Mouse (Mus musculus) liver, embryonic 14.5 days (tissue): Measurements from ENCODE around the gene Car10. TPM values are rescaled to one million over a fixed set of nuclear protein-coding genes. Genes with fewer than 3 reads are reported as not detected.
A peak's percentile ranks its signal among the peaks of the same experiment; 100 is the strongest.

Experiments used
- ATAC-seq: fragments of 200-750 bp; cut with Nextera tagmentation; 2 replicates; pipeline ENCODE4 v1.8.0; 2017; ENCODE audit warnings: moderate number of reproducible peaks, mild to moderate bottlenecking, moderate library complexity; ENCODE audit not compliant: insufficient read depth
- DNase-seq, 3 experiments: peaks; one replicate each; pipeline ENCODE4 v3.0.0-alpha.2; 2012 to 2013; ENCODE audit warnings: low read depth in 3 of 3, low spot score in 3 of 3
- H3K27ac ChIP-seq: fragments of 300-500 bp; sonication (generic); 2 replicates; pipeline ENCODE4 v1.5.1; 2014; ENCODE audit warnings: moderate library complexity, mild to moderate bottlenecking, control low read depth, inconsistent platforms
- H3K27me3 ChIP-seq: fragments of 300-500 bp; sonication (generic); 2 replicates; pipeline ENCODE4 v1.6.1; 2014; ENCODE audit warnings: mild to moderate bottlenecking, low read length, moderate library complexity; ENCODE audit not compliant: control insufficient read depth, insufficient read depth
- H3K36me3 ChIP-seq: fragments of 300-500 bp; sonication (generic); replicated peaks from 2 replicates; pipeline ENCODE4 v1.6.1; 2014; ENCODE audit warnings: low read depth; ENCODE audit not compliant: control insufficient read depth, insufficient read depth
- H3K4me1 ChIP-seq, 2 experiments: fragments of 200-500 bp in 1 of 2; fragments of 300-500 bp in 1 of 2; sonication (generic) in 1 of 2; replicated peaks; 2 replicates each; pipeline ENCODE4 v1.6.1; 2012 to 2014; ENCODE audit warnings: antibody characterized with exemption in 1 of 2, inconsistent platforms in 1 of 2, low read length in 1 of 2; ENCODE audit not compliant: control insufficient read depth in 2 of 2, insufficient read depth in 2 of 2
- H3K4me2 ChIP-seq: fragments of 300-500 bp; sonication (generic); 2 replicates; pipeline ENCODE4 v1.6.1; 2014; ENCODE audit warnings: low read depth, mild to moderate bottlenecking, control low read depth, moderate library complexity
- H3K4me3 ChIP-seq, 2 experiments: fragments of 200-500 bp in 1 of 2; fragments of 300-500 bp in 1 of 2; sonication (generic) in 1 of 2; 2 replicates each; pipeline ENCODE4 v1.5.1; 2012 to 2014; ENCODE audit warnings: low read depth in 2 of 2, low read length in 2 of 2, mild to moderate bottlenecking in 2 of 2, control low read depth in 1 of 2, inconsistent platforms in 1 of 2, moderate library complexity in 1 of 2; ENCODE audit not compliant: insufficient read depth in 1 of 2
- H3K9ac ChIP-seq: fragments of 300-500 bp; sonication (generic); replicated peaks from 2 replicates; pipeline ENCODE4 v1.6.1; 2014; ENCODE audit warnings: mild to moderate bottlenecking, control low read depth, moderate library complexity
- H3K9me3 ChIP-seq: fragments of 300-500 bp; sonication (generic); 2 replicates; pipeline ENCODE4 v1.6.1; 2016; ENCODE audit warnings: low read length, mixed read lengths; ENCODE audit not compliant: control insufficient read depth
- CTCF ChIP-seq: IDR thresholded peaks from 2 replicates; pipeline ENCODE4 v1.5.1; 2016; ENCODE audit warnings: antibody characterized with exemption, low read depth, control low read depth
- EP300 ChIP-seq: IDR thresholded peaks from 2 replicates; pipeline ENCODE4 v1.6.1; 2016; ENCODE audit warnings: antibody characterized with exemption, low read depth
- WGBS: fragments of 180-500 bp; shearing (Covaris S2); extraction: QIAGEN DNeasy Blood & Tissue Kit; methylation state at CpG from one replicate; pipeline ENCODE4 v1.1.7; 2014; ENCODE audit not compliant: insufficient replicate concordance; 5-methylcytosine and 5-hydroxymethylcytosine counted together
- polyA plus RNA-seq, 2 experiments: library from polyadenylated mRNA; depleted of rRNA in 1 of 2; stranded (reverse) in 1 of 2; unstranded in 1 of 2; fragments of >200 nt; fragmentation: Nextera tagmentation in 1 of 2; extraction: Ambion mirVana in 1 of 2; gene quantifications; 2 replicates each; pipeline versions ENCODE4 v1.2.1 to v1.2.3; 2012 to 2014

Gene Car10
- 0.02 TPM in 1 of 2 replicates, not detected in the other for polyA plus RNA-seq (2012; rRNA removed)
- polyA plus RNA-seq (2014; fragmentation: Nextera tagmentation; extraction: Ambion mirVana) = not detected in 2 replicates

DNA sequence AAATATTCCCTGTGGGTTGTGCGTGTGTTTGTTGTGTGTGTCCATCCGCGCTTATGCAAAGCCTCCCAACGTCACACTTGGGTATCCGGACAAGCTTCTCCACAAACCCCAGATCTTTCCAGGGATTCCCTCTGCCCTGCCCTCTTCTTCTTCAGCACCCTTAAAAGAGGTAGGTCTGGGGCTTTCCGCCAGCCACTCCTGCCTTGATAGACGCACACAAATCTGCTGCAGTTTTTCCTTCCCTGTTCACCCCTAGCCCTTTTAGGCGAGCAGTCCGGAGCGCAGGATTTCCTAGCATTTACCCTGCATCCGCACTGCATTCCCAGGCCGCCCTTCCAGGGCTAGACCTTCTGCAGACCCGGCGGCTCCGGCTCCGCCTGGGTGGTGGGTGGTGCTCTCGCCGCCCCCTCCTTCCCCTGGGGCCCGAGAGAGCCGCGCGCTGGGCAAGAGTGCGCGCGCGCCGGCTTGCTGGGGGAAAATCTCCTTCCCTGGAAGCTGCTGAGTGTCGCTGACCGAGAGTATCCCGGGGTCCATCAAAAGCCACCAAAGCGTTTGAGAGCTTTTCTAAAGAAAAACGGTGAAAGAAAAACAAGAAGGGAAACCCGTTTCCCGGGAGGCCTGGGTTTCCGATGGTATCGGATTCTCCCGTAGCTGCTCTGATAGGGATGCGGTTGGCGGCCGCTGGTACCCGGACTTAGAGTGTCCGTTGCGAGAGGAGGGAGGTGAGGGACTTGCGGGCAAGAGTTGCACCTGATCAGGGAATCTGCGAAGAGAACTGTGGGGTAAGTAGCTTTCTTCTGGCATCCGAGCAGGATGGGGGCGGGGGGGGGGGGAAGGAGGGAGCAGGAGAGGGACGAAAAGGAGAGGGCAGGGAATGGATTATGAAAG is at the start of gene Car10:
Car10 (plus strand) TSS at position 88 of the 888 bp plus-strand sequence.
- Histone ChIP-seq H3K27me3 (peaks cover 36% of the 10 kb centered on the region), H3K4me1 (no peaks in the 10 kb centered on the region), H3K27ac (no peak within 1 kb of the TSS), H3K4me3 (no peak within 1 kb of the TSS), H3K36me3 (no peaks in the 10 kb centered on the region), H3K4me2 (no peak within 1 kb of the TSS), H3K9ac (no peak within 1 kb of the TSS), H3K9me3 (no peaks in the 10 kb centered on the region)
- TF ChIP-seq EP300 (no peak), CTCF (no peak)
- DNase-seq (no peak), ATAC-seq (no peak)
- under 1% methylated on average over 46 of the region's 48 CpGs for WGBS

DNA sequence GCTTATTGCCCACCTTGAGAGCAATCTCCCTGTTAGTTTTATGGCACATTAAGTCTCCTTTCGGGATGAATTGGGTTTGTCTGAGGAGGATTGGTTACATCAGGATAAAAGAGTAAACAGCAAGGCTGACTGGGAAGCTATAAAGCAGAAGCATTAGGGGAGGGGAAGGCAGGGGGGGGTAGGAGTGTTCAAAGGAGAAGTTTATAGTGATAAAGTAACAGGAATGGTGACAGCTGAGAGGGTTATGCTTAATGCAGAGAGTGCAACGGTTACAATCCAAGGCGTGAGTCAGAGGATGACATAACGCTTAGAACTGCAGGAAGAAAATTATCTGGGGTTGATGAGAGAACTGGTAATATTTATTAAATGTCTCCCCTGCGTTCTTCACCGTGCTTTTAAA is 32.8 kb upstream of the Car10 start:
- WGBS = 41% methylated on average over 6 of the region's 6 CpGs
- no peak for TF ChIP-seq CTCF
- no peak for TF ChIP-seq EP300
- H3K9me3 ChIP-seq = no peaks in the 10 kb centered on the region
- H3K4me3 ChIP-seq = no peak overlapping the region
- no peak for DNase-seq
- H3K4me2 ChIP-seq = no peak overlapping the region
- no peak for ATAC-seq
- no peaks in the 10 kb centered on the region for H3K27me3 ChIP-seq
- no peaks in the 10 kb centered on the region for H3K4me1 ChIP-seq
- no peak overlapping the region for H3K27ac ChIP-seq
- no peak overlapping the region for H3K9ac ChIP-seq
- H3K36me3 ChIP-seq = no peaks in the 10 kb centered on the region

DNA sequence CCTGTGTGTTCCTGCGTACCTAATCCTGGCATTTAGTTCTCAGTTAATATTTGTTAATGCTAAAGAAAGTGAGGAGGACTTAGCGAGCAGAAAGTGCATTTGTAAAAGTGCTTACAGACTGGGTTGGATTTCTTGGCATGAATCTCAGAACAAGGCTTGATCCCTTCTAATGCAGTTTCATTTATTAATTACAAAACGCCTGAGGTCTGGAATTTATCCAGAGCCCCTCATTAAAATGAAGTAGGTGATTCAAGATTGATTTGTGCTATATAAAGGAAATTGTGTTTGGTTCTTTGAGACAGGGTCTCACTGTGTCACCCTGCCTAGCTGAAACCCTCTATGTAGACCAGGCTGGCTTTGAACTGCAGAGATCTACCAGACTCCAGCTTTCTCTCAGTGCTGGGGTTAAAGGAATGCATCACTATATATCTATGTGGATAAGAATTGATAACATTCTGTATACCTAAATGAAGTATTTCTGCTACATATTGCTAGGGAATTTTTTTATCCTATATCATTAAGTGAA is 32.1 kb upstream of the Car10 start:
- no peak for TF ChIP-seq CTCF
- TF ChIP-seq EP300 = no peak
- no peak overlapping the region for H3K27ac ChIP-seq
- no peak overlapping the region for H3K4me3 ChIP-seq
- no peak overlapping the region for H3K4me2 ChIP-seq
- H3K4me1 ChIP-seq = no peaks in the 10 kb centered on the region
- ATAC-seq (no peak), DNase-seq (no peak)
- H3K36me3 ChIP-seq = no peaks in the 10 kb centered on the region
- 45% methylated on average over 3 of the region's 3 CpGs for WGBS
- no peak overlapping the region for H3K9ac ChIP-seq
- H3K9me3 ChIP-seq = no peaks in the 10 kb centered on the region
- no peaks in the 10 kb centered on the region for H3K27me3 ChIP-seq

DNA sequence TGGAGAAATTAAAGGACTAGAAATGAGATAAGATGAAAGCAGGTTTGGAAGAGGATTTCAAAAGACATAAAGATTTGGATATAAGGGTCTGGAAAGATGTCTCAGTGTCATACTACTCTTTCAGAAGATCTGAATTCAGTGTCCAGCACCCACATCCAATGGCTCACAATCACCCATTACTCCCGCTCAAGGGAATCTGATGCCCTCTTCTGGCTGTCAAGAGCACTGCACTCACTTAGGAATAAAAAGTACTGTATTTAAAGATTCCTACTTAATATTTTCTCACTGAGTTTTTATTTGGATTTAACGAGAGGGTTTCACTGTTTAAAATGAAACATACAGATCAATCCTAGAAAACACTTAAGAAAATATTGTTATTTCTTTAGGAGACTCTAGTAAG is 2.2 kb upstream of the Car10 start:
- H3K9me3 ChIP-seq = no peaks in the 10 kb centered on the region
- 14% methylated on average over 2 of the region's 2 CpGs for WGBS
- H3K4me2 ChIP-seq = no peak overlapping the region
- no peak overlapping the region for H3K27ac ChIP-seq
- H3K4me1 ChIP-seq = no peaks in the 10 kb centered on the region
- DNase-seq (no peak), ATAC-seq (no peak)
- peak; percentile 16; the same call in 1 of the 2 replicates for TF ChIP-seq CTCF
- TF ChIP-seq EP300 = no peak
- H3K27me3 ChIP-seq = peaks cover 32% of the 10 kb centered on the region
- no peaks in the 10 kb centered on the region for H3K36me3 ChIP-seq
- H3K9ac ChIP-seq = no peak overlapping the region
- no peak overlapping the region for H3K4me3 ChIP-seq

DNA sequence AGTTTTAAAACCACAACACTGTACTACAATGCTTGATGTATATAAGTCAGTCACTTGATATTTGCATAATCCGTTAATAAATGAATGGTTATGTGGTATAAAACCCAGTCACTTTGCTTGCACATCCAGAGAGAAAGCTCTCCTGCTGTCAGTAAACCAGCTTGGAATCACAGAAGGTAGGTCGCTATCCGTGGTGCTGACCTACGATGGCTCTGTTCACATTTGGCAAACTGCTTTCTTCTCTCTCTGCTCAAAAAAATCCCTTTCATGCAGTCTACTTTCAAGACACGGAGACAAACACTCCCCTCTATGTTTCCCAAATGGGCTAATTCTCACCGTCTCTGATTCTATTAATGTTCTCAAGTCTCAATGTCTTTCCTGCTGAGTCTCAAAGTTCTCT is 827 bp upstream of the Car10 start:
- ATAC-seq (no peak), DNase-seq (no peak)
- H3K4me2 ChIP-seq = no peak overlapping the region
- peaks cover 36% of the 10 kb centered on the region for H3K27me3 ChIP-seq
- 2% methylated on average over 6 of the region's 6 CpGs for whole genome bisulfite sequencing
- no peak overlapping the region for H3K27ac ChIP-seq
- H3K4me1 ChIP-seq = no peaks in the 10 kb centered on the region
- no peak overlapping the region for H3K9ac ChIP-seq
- H3K9me3 ChIP-seq = no peaks in the 10 kb centered on the region
- H3K36me3 ChIP-seq = no peaks in the 10 kb centered on the region
- no peak overlapping the region for H3K4me3 ChIP-seq
- TF ChIP-seq CTCF = no peak
- no peak for TF ChIP-seq EP300
